Comparison of ENCODE assay signal across 10 mouse cellular contexts in genomic region chr2:70978271-70978670, GRCm38 (mm10).
DNase-seq lines count a peak whose midpoint lies in the region; ATAC-seq and TF ChIP-seq lines count a peak whose summit lies in the region.
"Had no signal": no experiment of that assay in that cellular context is flagged by ENCODE, and none has a peak within 500 bp of the region (broad histone marks: within the 10 kb centered on the region; RNA-seq: fewer than 3 reads in every experiment).

No protein-coding gene starts in this region.

- 75% methylated on average over 5 of the region's 5 CpGs for WGBS in liver, adult 2 months
- WGBS in liver, embryonic 11.5 days = 81% methylated on average over 5 of the region's 5 CpGs
- WGBS in macrophage (ENCODE audit: missing documents) = 37% methylated on average over 5 of the region's 5 CpGs

- no peak for TF ChIP-seq POLR2A in liver, adult 2 months (IDR thresholded peaks at IDR 0.05; ENCODE audit: extremely low read depth, insufficient read depth, low read length)

- no peaks in the 10 kb centered on the region; the same call in none of the 2 replicates for H3K36me3 ChIP-seq in liver, adult 2 months (ENCODE audit: control insufficient read depth, insufficient read depth, low read length)
- H3K36me3 ChIP-seq in liver, embryonic 11.5 days (ENCODE audit: control insufficient read depth, insufficient read depth, low read length) = no peaks in the 10 kb centered on the region
- H3K36me3 ChIP-seq in macrophage (ENCODE audit: inconsistent target) = no peaks in the 10 kb centered on the region

- H3K4me2 ChIP-seq in liver, embryonic 11.5 days = no peak overlapping the region

- intact Hi-C loops in heart, postnatal 25 days (cut with DNase I) = no loop called here

- no peak overlapping the region for H3K9ac ChIP-seq in liver, adult 2 months (ENCODE audit: low read depth, low read length)
- H3K9ac ChIP-seq in liver, embryonic 11.5 days (ENCODE audit: low read depth, low read length) = no peak overlapping the region

- no peak overlapping the region for H3K27ac ChIP-seq in liver, adult 2 months (replicated peaks; ENCODE audit: insufficient read depth, low read depth, low read length)
- no peak overlapping the region for H3K27ac ChIP-seq in liver, embryonic 11.5 days (ENCODE audit: low read depth, low read length)
- peak overlapping the region; percentile 88 for H3K27ac ChIP-seq in macrophage

- no peaks in the 10 kb centered on the region for H3K9me3 ChIP-seq in liver, embryonic 11.5 days (ENCODE audit: control insufficient read depth, low read length)

- TF ChIP-seq CTCF in liver, adult 2 months (IDR thresholded peaks at IDR 0.05; ENCODE audit: low read depth, low read length) = no peak

- H3K27me3 ChIP-seq in liver, adult 2 months (ENCODE audit: control insufficient read depth, insufficient read depth, low read length) = no peaks in the 10 kb centered on the region
- no peaks in the 10 kb centered on the region for H3K27me3 ChIP-seq in liver, embryonic 11.5 days (replicated peaks; ENCODE audit: control insufficient read depth, insufficient read depth, low read length)

- no peak for ATAC-seq in liver, embryonic 11.5 days (replicated peaks; ENCODE audit: low FRiP score)

- no peaks in the 10 kb centered on the region for H3K4me1 ChIP-seq in liver, adult 2 months (ENCODE audit: control insufficient read depth, insufficient read depth, low read length)
- H3K4me1 ChIP-seq in liver, embryonic 11.5 days (replicated peaks; ENCODE audit: control insufficient read depth, insufficient read depth, low read length) = no peaks in the 10 kb centered on the region

- H3K79me2 ChIP-seq in liver, adult 2 months (ENCODE audit: control insufficient read depth, insufficient read depth, low read length) = no peaks in the 10 kb centered on the region
- no peaks in the 10 kb centered on the region for H3K79me2 ChIP-seq in macrophage (ENCODE audit: inconsistent target)

- no peak overlapping the region for H3K4me3 ChIP-seq in liver, adult 2 months (ENCODE audit: insufficient read depth, low read depth, low read length)
- no peak overlapping the region for H3K4me3 ChIP-seq in liver, embryonic 11.5 days (ENCODE audit: low read depth, low read length)
- H3K4me3 ChIP-seq in macrophage (ENCODE audit: inconsistent target) = no peak overlapping the region

- peak; percentile 49 to 69 for DNase-seq in adrenal gland, adult (ENCODE audit: inconsistent age in 2 of 2, low spot score in 1 of 2)
- DNase-seq in adrenal gland, postnatal 4 days (ENCODE audit: low spot score in 2 of 2) = no peak
- peak; percentile 64 for DNase-seq in liver, adult 2 months (ENCODE audit: extremely low read depth, low read depth, low spot score)
- DNase-seq in liver, embryonic 11.5 days (ENCODE audit: low spot score) = no peak
- DNase-seq in heart, postnatal 25 days (ENCODE audit: low spot score) = peak; percentile 28
- DNase-seq in testis, postnatal 10 days (ENCODE audit: low spot score) = no peak
- DNase-seq in cerebellum, adult 8-10 months = no peak
- DNase-seq: cerebellum, adult 18-20 months; right cerebral cortex, postnatal 4 days had no signal

Comparison
In these comparisons a context has a peak if more than half of its experiments do, and no peak if none do; other contexts are left out.
1. DNase-seq: peak in adrenal gland, adult (2 of 2), liver, adult 2 months (single experiment) and heart, postnatal 25 days (single experiment); none in adrenal gland, postnatal 4 days (0 of 2), liver, embryonic 11.5 days (single experiment), testis, postnatal 10 days (single experiment) and cerebellum, adult 8-10 months (single experiment).